Mouse (Mus musculus) embryonic facial prominence, embryonic 14.5 days (tissue): ENCODE data around the gene AB124611. TPM values are rescaled to one million over a fixed set of nuclear protein-coding genes. Genes with fewer than 3 reads are reported as not detected.

Experiments
- ATAC-seq: fragments of 200-750 bp; cut with Nextera tagmentation; 2 replicates; pipeline ENCODE4 v1.8.0; 2017; ENCODE audit warnings: low read depth, moderate number of reproducible peaks, moderate TSS enrichment
- DNase-seq: peaks from one replicate; pipeline ENCODE4 v3.0.0-alpha.2; 2015; ENCODE audit warnings: low spot score
- H3K27ac ChIP-seq: fragments of 300-500 bp; sonication (generic); replicated peaks from 2 replicates; pipeline ENCODE4 v1.5.1; 2014; ENCODE audit warnings: low read depth, mild to moderate bottlenecking, low read length, moderate library complexity
- H3K27me3 ChIP-seq: fragments of 300-500 bp; sonication (generic); replicated peaks from 2 replicates; pipeline ENCODE4 v1.6.1; 2014; ENCODE audit warnings: low read length; ENCODE audit not compliant: control insufficient read depth, insufficient read depth
- H3K36me3 ChIP-seq: fragments of 300-500 bp; sonication (generic); 2 replicates; pipeline ENCODE4 v1.6.1; 2014; ENCODE audit warnings: low read length, mixed read lengths; ENCODE audit not compliant: control insufficient read depth, insufficient read depth
- H3K4me1 ChIP-seq: fragments of 300-500 bp; sonication (generic); 2 replicates; pipeline ENCODE4 v1.6.1; 2014; ENCODE audit warnings: antibody characterized with exemption, low read length; ENCODE audit not compliant: control insufficient read depth, insufficient read depth
- H3K4me2 ChIP-seq: fragments of 300-500 bp; sonication (generic); 2 replicates; pipeline ENCODE4 v1.6.1; 2014; ENCODE audit warnings: low read depth, mild to moderate bottlenecking, low read length, moderate library complexity, mixed read lengths
- H3K4me3 ChIP-seq: fragments of 300-500 bp; sonication (generic); 2 replicates; pipeline ENCODE4 v1.5.1; 2014; ENCODE audit warnings: low read depth, mild to moderate bottlenecking, low read length
- H3K9ac ChIP-seq: fragments of 300-500 bp; sonication (generic); 2 replicates; pipeline ENCODE4 v1.6.1; 2014; ENCODE audit warnings: low read depth, mild to moderate bottlenecking, low read length, moderate library complexity, mixed read lengths
- H3K9me3 ChIP-seq: fragments of 300-500 bp; sonication (generic); 2 replicates; pipeline ENCODE4 v1.6.1; 2016; ENCODE audit warnings: low read length; ENCODE audit not compliant: control insufficient read depth
- WGBS: fragments of 180-500 bp; shearing (Covaris S2); extraction: QIAGEN DNeasy Blood & Tissue Kit; methylation state at CpG from one replicate; pipeline ENCODE4 v1.1.7; 2014; 5-methylcytosine and 5-hydroxymethylcytosine counted together
- polyA plus RNA-seq: library from polyadenylated mRNA; unstranded; fragments of >200 nt; fragmentation: Nextera tagmentation; extraction: Ambion mirVana; gene quantifications from 2 replicates; pipeline ENCODE4 v1.2.1, GENCODE M21; 2014

Gene AB124611
- polyA plus RNA-seq, 1 experiment from 2014 or later: 2.1 TPM

DNA sequence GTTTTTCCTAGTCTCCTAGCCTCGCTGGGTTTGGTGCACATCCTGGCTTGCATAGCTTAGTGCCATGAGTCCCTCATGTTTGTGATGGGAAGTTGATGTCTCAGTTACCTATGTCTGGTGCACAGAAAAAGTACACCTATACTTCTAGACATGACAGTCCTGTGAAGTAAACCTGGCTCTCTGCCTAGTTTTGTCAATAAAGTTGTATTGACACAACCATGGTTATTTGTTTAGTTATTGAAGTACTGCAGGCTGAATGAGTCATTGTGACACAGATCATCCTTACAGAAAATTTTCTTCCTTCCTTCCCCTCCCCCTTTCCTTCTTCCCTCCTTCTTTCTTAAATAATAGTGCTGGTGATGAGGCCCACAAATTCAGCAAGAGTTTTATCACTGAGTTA is 38.4 kb downstream of the AB124611 start:
- 59% methylated on average over 1 of the region's 1 CpGs for WGBS
- Histone ChIP-seq H3K4me2 (no peak overlapping the region), H3K4me3 (no peak overlapping the region)

GRCm38 (mm10) chr9:21565004-21565586 is 39.1 kb downstream of the AB124611 start:
- Histone ChIP-seq H3K4me2 (no peak overlapping the region), H3K27ac (no peak overlapping the region), H3K27me3 (no peaks in the 10 kb centered on the region), H3K9ac (no peak overlapping the region), H3K9me3 (no peaks in the 10 kb centered on the region), H3K36me3 (peaks cover 30% of the 10 kb centered on the region), H3K4me3 (no peak overlapping the region), H3K4me1 (no peaks in the 10 kb centered on the region)
- DNase-seq: no peak
- 91% methylated on average over 4 of the region's 4 CpGs for WGBS
- ATAC-seq: no peak

More for the DNA sequence above, 38.4 kb downstream of the AB124611 start:
- Histone ChIP-seq H3K27me3 (no peaks in the 10 kb centered on the region), H3K9me3 (no peaks in the 10 kb centered on the region), H3K27ac (no peak overlapping the region), H3K4me1 (no peaks in the 10 kb centered on the region), H3K9ac (no peak overlapping the region), H3K36me3 (peaks cover 23% of the 10 kb centered on the region)
- ATAC-seq (no peak), DNase-seq (no peak)

DNA sequence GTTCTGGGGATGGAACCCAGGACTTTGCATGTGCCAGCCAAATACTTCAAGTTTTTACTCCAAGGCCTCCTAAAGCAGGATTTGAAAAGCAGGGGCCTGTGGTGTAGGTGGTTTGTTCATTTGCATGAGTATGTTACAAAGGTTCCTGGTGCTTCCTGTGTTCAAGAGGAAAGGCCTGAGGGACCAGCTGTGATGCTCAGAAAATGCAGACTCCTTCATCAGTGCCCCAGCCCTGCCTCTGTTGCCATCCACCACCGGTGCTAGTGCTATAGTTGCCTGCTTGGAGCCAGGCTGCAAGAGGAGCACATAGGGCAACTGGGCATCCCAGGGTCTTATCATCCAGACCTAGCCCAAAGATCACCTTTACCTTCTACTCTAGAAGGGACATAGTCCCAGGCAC is 40.6 kb downstream of the AB124611 start:
- Histone ChIP-seq H3K4me1 (no peaks in the 10 kb centered on the region), H3K4me2 (no peak overlapping the region), H3K36me3 (peaks cover 36% of the 10 kb centered on the region), H3K4me3 (no peak overlapping the region), H3K27me3 (no peaks in the 10 kb centered on the region), H3K9me3 (no peaks in the 10 kb centered on the region), H3K27ac (no peak overlapping the region), H3K9ac (no peak overlapping the region)
- no peak for DNase-seq
- no peak for ATAC-seq
- 92% methylated on average over 1 of the region's 1 CpGs for WGBS

- DNase-seq: no peak
- 74% methylated on average over 2 of the region's 2 CpGs for WGBS
Measured at GRCm38 (mm10) chr9:21567051-21567450, 41.1 kb downstream of the AB124611 start.

GRCm38 (mm10) chr9:21568657-21569255 is 42.8 kb downstream of the AB124611 start:
- peaks cover 47% of the 10 kb centered on the region for H3K36me3 ChIP-seq

More at GRCm38 (mm10) chr9:21567051-21567450, 41.1 kb downstream of the AB124611 start:
- no peaks in the 10 kb centered on the region for H3K9me3 ChIP-seq
- no peaks in the 10 kb centered on the region for H3K4me1 ChIP-seq
- H3K4me2 ChIP-seq: no peak overlapping the region
- H3K27ac ChIP-seq: no peak overlapping the region
- H3K9ac ChIP-seq: no peak overlapping the region
- H3K4me3 ChIP-seq: no peak overlapping the region
- H3K36me3 ChIP-seq: peaks cover 37% of the 10 kb centered on the region
- ATAC-seq: no peak
- H3K27me3 ChIP-seq: no peaks in the 10 kb centered on the region

DNA sequence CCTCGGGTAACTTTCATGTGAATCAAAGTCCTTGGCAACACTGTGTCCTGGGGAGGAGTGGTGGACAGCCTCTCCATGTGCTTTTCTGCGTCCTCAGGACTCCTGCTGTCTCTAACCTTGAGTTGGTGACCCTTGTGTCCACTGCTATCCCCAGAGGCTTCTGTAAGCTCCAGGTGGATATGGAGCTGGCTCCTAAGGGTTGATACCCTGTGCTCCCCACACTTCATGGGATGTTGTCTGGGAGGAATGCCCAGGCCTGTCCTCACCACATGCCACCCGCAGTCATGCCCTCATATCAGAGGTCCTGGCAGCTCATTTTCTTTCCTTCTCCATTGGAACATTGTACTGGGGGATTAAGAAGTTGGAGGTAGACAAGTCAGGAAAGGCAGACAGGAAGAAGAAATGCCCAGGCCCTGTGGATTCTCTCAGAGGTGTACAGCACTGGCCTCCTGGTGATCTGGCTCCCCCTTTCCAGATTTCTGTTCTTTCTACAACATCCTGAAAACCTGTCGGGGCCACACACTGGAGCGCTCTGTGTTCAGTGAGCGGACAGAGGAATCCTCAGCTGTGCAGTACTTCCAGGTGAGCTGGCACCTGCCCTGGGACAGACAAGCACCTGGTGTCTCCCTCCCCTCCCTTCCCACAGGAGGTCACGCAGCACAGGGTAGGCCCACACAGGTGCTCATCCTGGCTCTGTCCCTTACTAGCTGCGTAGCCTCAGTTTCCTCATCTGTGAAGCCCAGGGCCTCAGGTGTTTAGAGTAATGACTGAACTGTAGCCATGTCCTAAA is 48.2 kb downstream of the AB124611 start:
- 93% methylated on average over 8 of the region's 8 CpGs for WGBS
- peaks cover 97% of the 10 kb centered on the region for H3K36me3 ChIP-seq
- no peaks in the 10 kb centered on the region for H3K9me3 ChIP-seq
- no peak overlapping the region for H3K9ac ChIP-seq
- no peaks in the 10 kb centered on the region for H3K4me1 ChIP-seq
- no peaks in the 10 kb centered on the region for H3K27me3 ChIP-seq
- DNase-seq (no peak), ATAC-seq (no peak)
- H3K4me3 ChIP-seq: no peak overlapping the region
- H3K4me2 ChIP-seq: no peak overlapping the region
- H3K27ac ChIP-seq: no peak overlapping the region

More at GRCm38 (mm10) chr9:21568657-21569255, 42.8 kb downstream of the AB124611 start:
- DNase-seq: no peak
- no peak overlapping the region for H3K4me2 ChIP-seq
- no peak overlapping the region for H3K27ac ChIP-seq
- H3K4me1 ChIP-seq: no peaks in the 10 kb centered on the region
- no peak overlapping the region for H3K4me3 ChIP-seq
- H3K9ac ChIP-seq: no peak overlapping the region
- no peaks in the 10 kb centered on the region for H3K27me3 ChIP-seq
- H3K9me3 ChIP-seq: no peaks in the 10 kb centered on the region
- no peak for ATAC-seq
- WGBS: 92% methylated on average over 8 of the region's 8 CpGs

DNA sequence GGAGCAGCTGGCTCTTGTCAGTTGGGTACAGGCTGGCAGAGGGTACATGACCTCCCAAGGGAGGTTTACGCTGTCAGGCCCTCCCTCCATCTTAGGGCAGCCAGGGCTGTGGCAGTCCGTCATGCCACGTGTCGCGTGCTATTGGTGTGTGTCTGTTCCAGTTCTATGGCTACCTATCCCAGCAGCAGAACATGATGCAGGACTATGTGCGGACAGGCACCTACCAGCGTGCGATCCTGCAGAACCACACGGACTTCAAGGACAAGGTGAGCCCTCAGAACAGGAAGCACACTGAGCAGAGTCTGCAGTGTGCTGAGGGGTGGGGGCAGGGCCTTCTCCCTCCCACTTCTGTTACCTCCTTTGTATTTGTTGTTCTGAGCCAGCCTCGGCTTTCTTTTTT is 49.3 kb downstream of the AB124611 start:
- Histone ChIP-seq H3K36me3 (peaks cover 97% of the 10 kb centered on the region), H3K9ac (no peak overlapping the region), H3K4me2 (no peak overlapping the region), H3K4me3 (no peak overlapping the region), H3K27me3 (no peaks in the 10 kb centered on the region), H3K27ac (no peak overlapping the region), H3K9me3 (no peaks in the 10 kb centered on the region), H3K4me1 (no peaks in the 10 kb centered on the region)
- ATAC-seq (no peak), DNase-seq (no peak)
- 97% methylated on average over 10 of the region's 10 CpGs for WGBS

DNA sequence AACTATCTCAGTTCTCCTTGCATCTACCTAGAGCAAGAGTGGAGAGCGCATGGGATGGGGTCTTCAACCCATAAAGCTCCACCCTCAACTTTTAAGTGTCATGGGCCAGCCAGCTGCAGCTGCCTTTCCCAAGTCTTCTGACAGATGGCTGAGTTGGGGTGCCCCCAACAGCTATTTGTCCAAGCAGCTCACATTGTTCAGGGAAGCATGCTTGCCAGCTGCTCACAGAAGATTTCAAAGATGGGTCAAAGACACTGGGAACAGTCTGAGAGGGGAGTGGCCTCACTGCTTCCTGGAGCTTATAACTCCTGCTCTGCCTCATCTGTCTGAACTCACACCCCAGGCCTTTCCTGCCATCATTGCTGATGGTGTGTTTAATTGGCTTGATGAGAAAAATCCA is 50.3 kb downstream of the AB124611 start:
- Histone ChIP-seq H3K27me3 (no peaks in the 10 kb centered on the region), H3K4me3 (no peak overlapping the region), H3K9ac (no peak overlapping the region), H3K4me2 (no peak overlapping the region), H3K36me3 (peaks cover 97% of the 10 kb centered on the region), H3K4me1 (no peaks in the 10 kb centered on the region), H3K9me3 (no peaks in the 10 kb centered on the region), H3K27ac (no peak overlapping the region; the same call in 1 of the 2 replicates)
- peak; percentile 28 for DNase-seq
- 83% methylated on average over 1 of the region's 1 CpGs for WGBS
- 0 out of 2 replicates have a peak, but pooled peaks have one; percentile 14 for ATAC-seq
